Mouse (Mus musculus) left cerebral cortex, postnatal 14 days (tissue): ENCODE results near the gene Afap1l2. TPM values are rescaled to one million over a fixed set of nuclear protein-coding genes. Genes with fewer than 3 reads are reported as not detected.

ENCODE experiments used
- DNase-seq, 2 experiments: peaks; one replicate each; pipeline ENCODE4 v3.0.0; 2021 to 2022; ENCODE audit warnings: low spot score in 2 of 2, mixed read lengths in 1 of 2
- intact Hi-C: fragments of 180-260 bp; cut with DNase I; formaldehyde crosslinking; loops from one replicate; pipeline ENCODE4 v1.15.1; 2025
- total RNA-seq, 2 experiments: library from RNA; stranded (reverse); gene quantifications; 2 replicates each; pipeline ENCODE4 v1.2.3; 2021

Afap1l2 gene
- total RNA-seq, 2 experiments from 2014 or later: 11.9 to 13.4 TPM

- DNase-seq: no peak
- intact Hi-C loops: loop anchor here (10.0 kb wide), 1 partner anchor 188 kb away; the partner anchor contains the start of genes Ccdc186 and Tdrd1
Measured at GRCm38 (mm10) chr19:57013271-57013677, 5.2 kb upstream of the Afap1l2 start.

- DNase-seq: no peak
Measured at GRCm38 (mm10) chr19:57012068-57012467, 4.0 kb upstream of the Afap1l2 start.

GRCm38 (mm10) chr19:57010064-57010463 is 2.0 kb upstream of the Afap1l2 start:
- no peak for DNase-seq
- intact Hi-C loops: loop anchor here (10.0 kb wide), 1 partner anchor 185 kb away; the partner anchor contains the start of genes Ccdc186 and Tdrd1

More at GRCm38 (mm10) chr19:57012068-57012467, 4.0 kb upstream of the Afap1l2 start:
- intact Hi-C loops: loop anchor here (10.0 kb wide), 1 partner anchor 187 kb away; the partner anchor contains the start of genes Ccdc186 and Tdrd1

- DNase-seq: no peak
- intact Hi-C loops: loop anchor here (2.0 to 10.0 kb wide), 2 partner anchors 91 to 185 kb away; partner anchors contain the start of genes Ccdc186 and Tdrd1
Measured at GRCm38 (mm10) chr19:57009653-57010052, 1.6 kb upstream of the Afap1l2 start.

GRCm38 (mm10) chr19:57007291-57007690 is 737 bp downstream of the Afap1l2 start:
- intact Hi-C loops: no loop called here
- DNase-seq: peak; percentile 35 to 45

GRCm38 (mm10) chr19:57006841-57007240 is 1.2 kb downstream of the Afap1l2 start:
- intact Hi-C loops: no loop called here
- no peak for DNase-seq

GRCm38 (mm10) chr19:57005062-57005461 is 3.0 kb downstream of the Afap1l2 start:
- DNase-seq: no peak
- intact Hi-C loops: no loop called here

- intact Hi-C loops: no loop called here
- DNase-seq: peak in 1 of 2 experiments; percentile 46
Measured at GRCm38 (mm10) chr19:57003460-57003810, 4.6 kb downstream of the Afap1l2 start.

GRCm38 (mm10) chr19:57002741-57003459 is 5.1 kb downstream of the Afap1l2 start:
- no peak for DNase-seq
- intact Hi-C loops: no loop called here

GRCm38 (mm10) chr19:57001926-57002325 is 6.1 kb downstream of the Afap1l2 start:
- intact Hi-C loops: no loop called here
- DNase-seq: no peak

GRCm38 (mm10) chr19:57000592-57000991 is 7.4 kb downstream of the Afap1l2 start:
- DNase-seq: no peak
- intact Hi-C loops: no loop called here

GRCm38 (mm10) chr19:56999781-57000180 is 8.2 kb downstream of the Afap1l2 start:
- intact Hi-C loops: no loop called here
- no peak for DNase-seq

GRCm38 (mm10) chr19:56998910-56999309 is 9.1 kb downstream of the Afap1l2 start:
- DNase-seq: no peak
- intact Hi-C loops: no loop called here

GRCm38 (mm10) chr19:56998331-56998730 is 9.7 kb downstream of the Afap1l2 start:
- intact Hi-C loops: no loop called here
- DNase-seq: no peak

GRCm38 (mm10) chr19:56997164-56997599 is 10.8 kb downstream of the Afap1l2 start:
- no peak for DNase-seq
- intact Hi-C loops: no loop called here

GRCm38 (mm10) chr19:56995441-56995840 is 12.6 kb downstream of the Afap1l2 start:
- DNase-seq: no peak

GRCm38 (mm10) chr19:56994653-56995052 is 13.4 kb downstream of the Afap1l2 start:
- DNase-seq: no peak
- intact Hi-C loops: no loop called here

More at GRCm38 (mm10) chr19:56995441-56995840, 12.6 kb downstream of the Afap1l2 start:
- intact Hi-C loops: no loop called here

GRCm38 (mm10) chr19:56993763-56994162 is 14.3 kb downstream of the Afap1l2 start:
- DNase-seq: no peak
- intact Hi-C loops: no loop called here

GRCm38 (mm10) chr19:56992978-56993545 is 15.0 kb downstream of the Afap1l2 start:
- DNase-seq: no peak
- intact Hi-C loops: no loop called here

- DNase-seq: peak in 1 of 2 experiments; percentile 42
Measured at GRCm38 (mm10) chr19:56990367-56991111, 17.5 kb downstream of the Afap1l2 start.

More at GRCm38 (mm10) chr19:56990367-56991111, 17.5 kb downstream of the Afap1l2 start:
- intact Hi-C loops: no loop called here
